Mouse (Mus musculus) embryonic facial prominence, embryonic 15.5 days (tissue): ENCODE results near the gene Ebf1. TPM values are rescaled to one million over a fixed set of nuclear protein-coding genes. Genes with fewer than 3 reads are reported as not detected.

Experiments
- ATAC-seq: fragments of 200-750 bp; cut with Nextera tagmentation; 2 replicates; pipeline ENCODE4 v1.8.0; 2017; ENCODE audit warnings: low read depth, moderate TSS enrichment; ENCODE audit not compliant: insufficient number of reproducible peaks, low FRiP score, low TSS enrichment
- H3K27ac ChIP-seq: fragments of 300-500 bp; sonication (generic); replicated peaks from 2 replicates; pipeline ENCODE4 v1.5.1; 2015; ENCODE audit warnings: mild to moderate bottlenecking, inconsistent platforms
- H3K27me3 ChIP-seq: fragments of 300-500 bp; sonication (generic); 2 replicates; pipeline ENCODE4 v1.6.1; 2015; ENCODE audit warnings: inconsistent platforms
- H3K36me3 ChIP-seq: fragments of 300-500 bp; sonication (generic); 2 replicates; pipeline ENCODE4 v1.6.1; 2015; ENCODE audit warnings: mild to moderate bottlenecking, inconsistent platforms
- H3K4me1 ChIP-seq: fragments of 300-500 bp; sonication (generic); 2 replicates; pipeline ENCODE4 v1.6.1; 2015; ENCODE audit warnings: inconsistent platforms
- H3K4me2 ChIP-seq: fragments of 300-500 bp; sonication (generic); replicated peaks from 2 replicates; pipeline ENCODE4 v1.6.1; 2015; ENCODE audit warnings: mild to moderate bottlenecking, inconsistent platforms
- H3K4me3 ChIP-seq: fragments of 300-500 bp; sonication (generic); replicated peaks from 2 replicates; pipeline ENCODE4 v1.5.1; 2015; ENCODE audit warnings: mild to moderate bottlenecking, inconsistent platforms
- H3K9ac ChIP-seq: fragments of 300-500 bp; sonication (generic); 2 replicates; pipeline ENCODE4 v1.6.1; 2015; ENCODE audit warnings: inconsistent platforms
- H3K9me3 ChIP-seq: fragments of 300-500 bp; sonication (generic); replicated peaks from 2 replicates; pipeline ENCODE4 v1.6.1; 2016; ENCODE audit warnings: inconsistent platforms
- WGBS: fragments of 180-500 bp; shearing (Covaris S2); methylation state at CpG from one replicate; pipeline ENCODE4 v1.1.7; 2015; 5-methylcytosine and 5-hydroxymethylcytosine counted together
- polyA plus RNA-seq: library from polyadenylated mRNA; unstranded; fragments of >200 nt; fragmentation: Nextera tagmentation; extraction: Ambion mirVana; gene quantifications from 2 replicates; pipeline ENCODE4 v1.2.1, GENCODE M21; 2015

Ebf1 gene
- polyA plus RNA-seq, 1 experiment from 2014 or later, result 65.7 TPM

GRCm38 (mm10) chr11:44977921-44978397 is 360.8 kb downstream of the Ebf1 start:
- H3K9ac ChIP-seq, result no peak overlapping the region
- ATAC-seq, result 0 out of 2 replicates have a peak, but pooled peaks have one; percentile 21
- H3K4me2 ChIP-seq, result no peak overlapping the region
- H3K27me3 ChIP-seq, result no peaks in the 10 kb centered on the region
- H3K9me3 ChIP-seq, result no peaks in the 10 kb centered on the region
- no peak overlapping the region for H3K27ac ChIP-seq
- 65% methylated on average over 4 of the region's 4 CpGs for WGBS
- no peak overlapping the region for H3K4me3 ChIP-seq
- H3K36me3 ChIP-seq, result no peaks in the 10 kb centered on the region
- peaks cover 42% of the 10 kb centered on the region for H3K4me1 ChIP-seq

GRCm38 (mm10) chr11:44979391-44979790 is 362.3 kb downstream of the Ebf1 start:
- H3K36me3 ChIP-seq, result no peaks in the 10 kb centered on the region
- H3K27ac ChIP-seq, result no peak overlapping the region
- no peak overlapping the region for H3K4me2 ChIP-seq
- H3K9ac ChIP-seq, result no peak overlapping the region
- no peak for ATAC-seq
- H3K4me1 ChIP-seq, result peaks cover 44% of the 10 kb centered on the region
- no peaks in the 10 kb centered on the region for H3K9me3 ChIP-seq
- H3K4me3 ChIP-seq, result no peak overlapping the region
- H3K27me3 ChIP-seq, result no peaks in the 10 kb centered on the region
- 57% methylated on average over 5 of the region's 5 CpGs for WGBS

- Histone ChIP-seq H3K36me3 (no peaks in the 10 kb centered on the region), H3K4me3 (no peak overlapping the region), H3K27ac (no peak overlapping the region), H3K4me2 (no peak overlapping the region), H3K9me3 (no peaks in the 10 kb centered on the region), H3K9ac (no peak overlapping the region), H3K4me1 (peaks cover 24% of the 10 kb centered on the region), H3K27me3 (no peaks in the 10 kb centered on the region)
- 60% methylated on average over 9 of the region's 9 CpGs for WGBS
- no peak for ATAC-seq
Measured at GRCm38 (mm10) chr11:44982225-44982624, 365.1 kb downstream of the Ebf1 start.

- ATAC-seq, result no peak
- Histone ChIP-seq H3K9ac (no peak overlapping the region), H3K4me3 (no peak overlapping the region), H3K4me1 (peaks cover 11% of the 10 kb centered on the region), H3K4me2 (no peak overlapping the region), H3K27ac (no peak overlapping the region), H3K9me3 (no peaks in the 10 kb centered on the region), H3K36me3 (no peaks in the 10 kb centered on the region), H3K27me3 (no peaks in the 10 kb centered on the region)
- WGBS, result 72% methylated on average over 6 of the region's 6 CpGs
Measured at GRCm38 (mm10) chr11:44983961-44984360, 366.8 kb downstream of the Ebf1 start.

- Histone ChIP-seq H3K27ac (no peak overlapping the region), H3K4me1 (peaks cover 7% of the 10 kb centered on the region), H3K9me3 (no peaks in the 10 kb centered on the region), H3K36me3 (no peaks in the 10 kb centered on the region), H3K4me3 (no peak overlapping the region), H3K9ac (no peak overlapping the region), H3K4me2 (no peak overlapping the region), H3K27me3 (no peaks in the 10 kb centered on the region)
- 39% methylated on average over 7 of the region's 7 CpGs for WGBS
- ATAC-seq, result no peak
Measured at GRCm38 (mm10) chr11:44984381-44984780, 367.3 kb downstream of the Ebf1 start.

- Histone ChIP-seq H3K36me3 (0 out of 2 replicates have a peak, but pooled peaks cover 3% of the 10 kb centered on the region), H3K4me1 (peaks cover 5% of the 10 kb centered on the region; the same call in 1 of the 2 replicates), H3K9me3 (no peaks in the 10 kb centered on the region), H3K9ac (no peak overlapping the region), H3K4me2 (no peak overlapping the region), H3K27ac (no peak overlapping the region), H3K27me3 (no peaks in the 10 kb centered on the region), H3K4me3 (no peak overlapping the region)
- WGBS, result 57% methylated on average over 4 of the region's 4 CpGs
- ATAC-seq, result no peak
Measured at GRCm38 (mm10) chr11:44987796-44988195, 370.7 kb downstream of the Ebf1 start.

GRCm38 (mm10) chr11:45002681-45003286 is 385.7 kb downstream of the Ebf1 start:
- no peaks in the 10 kb centered on the region for H3K9me3 ChIP-seq
- H3K27ac ChIP-seq, result peak overlapping the region; percentile 44; the same call in 1 of the 2 replicates
- no peaks in the 10 kb centered on the region for H3K27me3 ChIP-seq
- no peak overlapping the region for H3K4me3 ChIP-seq
- no peaks in the 10 kb centered on the region; the same call in 1 of the 2 replicates for H3K36me3 ChIP-seq
- ATAC-seq, result no peak
- peaks cover 12% of the 10 kb centered on the region for H3K4me1 ChIP-seq
- H3K4me2 ChIP-seq, result no peak overlapping the region
- WGBS, result 32% methylated on average over 5 of the region's 5 CpGs
- no peak overlapping the region for H3K9ac ChIP-seq

GRCm38 (mm10) chr11:45003716-45004437 is 386.8 kb downstream of the Ebf1 start:
- Histone ChIP-seq H3K9ac (no peak overlapping the region), H3K9me3 (no peaks in the 10 kb centered on the region), H3K27me3 (no peaks in the 10 kb centered on the region), H3K27ac (peak overlapping the region; percentile 86), H3K4me2 (no peak overlapping the region), H3K4me1 (peaks cover 15% of the 10 kb centered on the region), H3K4me3 (no peak overlapping the region), H3K36me3 (no peaks in the 10 kb centered on the region)
- WGBS, result 30% methylated on average over 9 of the region's 9 CpGs
- ATAC-seq, result peak; percentile 49; the same call in 1 of the 2 replicates

GRCm38 (mm10) chr11:45007311-45007710 is 390.2 kb downstream of the Ebf1 start:
- H3K27me3 ChIP-seq, result no peaks in the 10 kb centered on the region
- no peak overlapping the region for H3K4me3 ChIP-seq
- peaks cover 15% of the 10 kb centered on the region for H3K4me1 ChIP-seq
- H3K36me3 ChIP-seq, result no peaks in the 10 kb centered on the region
- H3K9me3 ChIP-seq, result no peaks in the 10 kb centered on the region
- ATAC-seq, result no peak
- WGBS, result 59% methylated on average over 11 of the region's 11 CpGs
- H3K4me2 ChIP-seq, result no peak overlapping the region
- no peak overlapping the region for H3K9ac ChIP-seq
- H3K27ac ChIP-seq, result no peak overlapping the region

- Histone ChIP-seq H3K27ac (no peak overlapping the region), H3K4me2 (peak overlapping the region; percentile 46), H3K9ac (no peak overlapping the region), H3K4me1 (peaks cover 11% of the 10 kb centered on the region), H3K9me3 (no peaks in the 10 kb centered on the region), H3K4me3 (peak overlapping the region; percentile 27), H3K36me3 (no peaks in the 10 kb centered on the region), H3K27me3 (no peaks in the 10 kb centered on the region)
- ATAC-seq, result no peak
- 7% methylated on average over 7 of the region's 7 CpGs for WGBS
Measured at GRCm38 (mm10) chr11:45008078-45008477, 391.0 kb downstream of the Ebf1 start.

- H3K4me1 ChIP-seq, result peaks cover 7% of the 10 kb centered on the region
Measured at GRCm38 (mm10) chr11:45008760-45009159, 391.6 kb downstream of the Ebf1 start.

More at GRCm38 (mm10) chr11:45008760-45009159, 391.6 kb downstream of the Ebf1 start:
- Histone ChIP-seq H3K36me3 (no peaks in the 10 kb centered on the region), H3K9ac (no peak overlapping the region), H3K9me3 (no peaks in the 10 kb centered on the region), H3K4me3 (no peak overlapping the region), H3K27me3 (no peaks in the 10 kb centered on the region), H3K27ac (no peak overlapping the region), H3K4me2 (no peak overlapping the region)
- 84% methylated on average over 5 of the region's 5 CpGs for WGBS
- ATAC-seq, result no peak
